Mouse (Mus musculus) frontal cortex, postnatal 14 days (tissue): Measurements from ENCODE around the gene Sell.
"Not testable (repeated sequence)": the region's sequence is repeated elsewhere in the genome, so short reads cannot be mapped to it uniquely, and the experiment has no call there.

ENCODE experiments used
- DNase-seq, 2 experiments: peaks; one replicate each; pipeline ENCODE4 v3.0.0; 2022; ENCODE audit warnings: low spot score in 2 of 2

Gene Sell

GRCm38 (mm10) chr1:164061925-164062324 is at the start of gene Sell:
TSS of gene Sell (plus strand) at chr1:164061982.
- DNase-seq, result no peak

- DNase-seq, result no peak
Observed at GRCm38 (mm10) chr1:164014616-164015015, 47.2 kb upstream of the Sell start.

DNA sequence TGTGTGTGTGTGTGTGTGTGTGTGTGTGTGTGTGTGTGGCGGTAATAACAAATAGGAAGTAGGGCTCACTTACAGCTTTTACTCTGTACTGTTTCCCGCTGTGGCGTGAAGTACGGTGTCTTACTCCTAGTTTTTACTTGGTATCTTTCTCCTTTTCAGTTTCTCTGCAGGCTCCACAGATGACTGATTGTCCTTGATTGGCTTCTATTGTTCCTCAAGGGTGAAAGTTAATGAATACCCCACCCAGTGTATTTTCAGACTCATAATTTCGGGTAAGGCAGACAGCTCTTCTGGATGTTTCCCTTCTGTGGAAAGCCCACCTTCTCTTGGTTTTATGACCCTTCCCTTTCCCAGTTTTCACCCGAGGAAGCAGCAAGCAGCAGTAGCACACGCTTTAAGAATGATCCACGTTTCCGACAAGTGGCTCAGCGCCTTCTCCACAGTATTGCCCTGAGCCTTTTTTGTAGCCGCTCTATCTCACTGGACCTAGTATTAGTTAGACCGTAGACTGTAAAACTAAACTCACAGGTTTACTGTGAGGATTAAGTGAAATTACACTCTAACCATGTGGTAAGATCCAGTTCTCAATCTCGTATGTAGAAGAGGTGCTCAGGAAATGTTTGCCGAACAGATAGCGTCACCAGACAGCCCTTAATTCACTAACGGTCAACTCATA is 43.4 kb upstream of the Sell start:
- no peak for DNase-seq

GRCm38 (mm10) chr1:164019789-164020188 is 42.0 kb upstream of the Sell start:
- no peak for DNase-seq

DNA sequence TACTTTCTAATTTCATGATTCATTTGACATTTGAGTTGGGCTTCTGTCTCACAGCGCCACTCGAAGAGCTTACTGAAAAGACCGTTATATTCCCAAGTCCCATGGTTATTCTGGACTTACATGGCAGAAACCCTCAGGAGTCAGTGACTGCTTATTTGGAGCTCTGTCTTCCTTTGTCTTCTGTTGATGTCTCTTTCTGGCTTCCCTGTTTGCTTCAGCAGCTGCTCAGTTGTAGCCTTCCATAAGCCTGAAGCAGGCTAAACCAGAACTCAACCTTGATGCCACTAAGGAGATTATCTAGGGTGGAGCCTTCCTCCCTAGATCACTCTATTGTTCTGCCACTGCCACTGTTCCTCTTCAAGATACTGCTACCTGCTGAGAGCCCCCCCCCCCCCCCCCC is 41.0 kb upstream of the Sell start:
- DNase-seq, result not testable (repeated sequence)

DNA sequence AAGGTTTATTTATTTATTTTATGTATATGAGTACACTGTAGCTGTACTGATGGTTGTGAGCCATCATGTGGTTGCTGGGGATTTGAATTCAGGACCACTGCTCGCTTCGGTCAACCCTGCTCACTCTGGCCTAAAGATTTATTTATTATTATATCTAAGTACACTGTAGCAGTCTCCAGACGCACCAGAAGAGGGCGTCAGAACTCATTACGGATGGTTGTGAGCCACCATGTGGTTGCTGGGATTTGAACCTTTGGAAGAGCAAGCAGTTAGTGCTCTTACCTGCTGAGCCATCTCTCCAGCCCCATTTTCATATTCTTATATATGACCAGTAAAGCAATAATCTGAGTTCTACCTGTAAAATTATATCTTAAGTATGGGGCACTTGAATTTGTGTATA is 39.7 kb upstream of the Sell start:
- DNase-seq, result not testable (repeated sequence)

DNA sequence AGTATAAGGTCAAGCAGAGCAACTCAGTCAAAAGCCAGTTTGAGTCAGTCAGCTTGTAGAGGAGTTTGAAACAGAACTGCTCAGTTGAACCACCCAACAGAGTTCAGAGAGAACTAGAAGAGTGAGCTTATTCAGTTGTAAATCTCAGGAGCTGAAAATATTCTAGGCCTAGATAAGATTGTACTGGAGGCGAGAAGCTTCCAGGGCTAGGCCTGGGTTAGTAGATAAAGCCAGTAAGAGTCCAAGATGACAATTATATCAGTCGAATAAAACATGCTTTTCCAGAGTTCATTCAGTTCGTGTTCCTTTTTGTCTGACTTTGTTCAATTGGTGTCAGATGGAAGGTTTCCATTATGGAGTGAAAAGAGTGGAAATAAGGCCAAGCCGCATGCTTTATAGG is 36.1 kb upstream of the Sell start:
- no peak for DNase-seq

- peak in 1 of 2 experiments; percentile 5 for DNase-seq
Observed at GRCm38 (mm10) chr1:164027416-164027815, 34.4 kb upstream of the Sell start.

DNA sequence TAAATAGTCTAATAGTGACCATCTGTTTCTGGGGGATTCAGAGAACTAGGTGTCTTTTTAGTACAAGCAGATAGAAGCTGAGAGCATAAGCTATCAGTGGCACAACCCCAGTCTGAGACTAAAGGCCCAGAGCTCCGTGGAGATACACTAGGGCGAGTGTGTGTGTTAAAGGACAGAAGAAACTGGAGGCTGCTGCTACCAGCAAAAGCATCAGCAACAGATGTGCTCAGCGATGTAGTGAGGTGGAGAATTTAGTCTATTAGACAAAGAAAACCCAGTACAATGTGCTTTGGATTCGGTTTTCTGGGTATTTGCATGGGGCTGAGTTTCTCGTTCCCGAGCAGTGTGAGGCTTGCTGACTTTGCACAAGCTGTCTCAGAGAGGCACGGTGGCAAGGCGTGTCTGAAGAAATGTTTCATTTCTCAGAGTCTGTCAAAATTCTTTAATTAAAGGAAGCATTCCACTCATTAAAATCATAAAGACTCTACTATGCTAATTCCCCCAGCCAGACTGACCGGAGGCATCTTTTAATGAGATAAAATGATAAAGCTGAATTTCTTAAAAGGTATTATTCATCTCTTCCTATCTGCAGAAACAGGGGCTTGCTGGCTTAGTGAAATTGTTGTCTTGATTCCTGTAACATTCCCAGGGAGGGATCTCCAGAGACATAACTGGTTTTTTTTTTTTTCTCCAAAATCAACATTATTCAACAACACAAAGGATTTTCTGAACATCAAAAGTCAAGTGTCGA is 21.2 kb upstream of the Sell start:
- DNase-seq, result no peak

GRCm38 (mm10) chr1:164043549-164043948 is 18.2 kb upstream of the Sell start:
- no peak for DNase-seq

DNA sequence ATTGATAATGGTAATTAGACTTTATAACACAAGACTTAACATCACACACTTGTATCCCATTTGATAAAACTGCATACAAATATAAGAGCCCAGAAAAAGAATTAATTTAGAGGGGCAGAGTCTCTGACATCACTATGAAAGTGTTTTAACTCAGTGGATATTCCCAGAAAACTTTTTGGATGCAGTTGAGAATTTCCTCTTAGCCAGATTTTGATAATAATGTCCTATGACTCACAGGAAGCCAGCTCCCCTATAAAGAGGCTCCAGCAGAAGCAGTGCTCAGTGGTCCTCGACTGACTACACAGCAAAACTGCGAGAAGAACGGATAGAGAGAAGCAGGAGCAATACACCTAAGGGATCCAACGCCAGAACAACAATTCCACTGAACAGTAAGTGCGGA is 13.8 kb upstream of the Sell start, which contains the start of gene Sele:
TSS of gene Sele (plus strand) at position 301 of the 400 bp plus-strand sequence.
- DNase-seq, result no peak

GRCm38 (mm10) chr1:164053561-164053960 is 8.2 kb upstream of the Sell start:
- DNase-seq, result no peak

- DNase-seq, result no peak
Observed at GRCm38 (mm10) chr1:164054800-164055199, 7.0 kb upstream of the Sell start.

- no peak for DNase-seq
Observed at GRCm38 (mm10) chr1:164060071-164060470, 1.7 kb upstream of the Sell start.

- DNase-seq, result no peak
Observed at GRCm38 (mm10) chr1:164061278-164061677, 504 bp upstream of the Sell start.

DNA sequence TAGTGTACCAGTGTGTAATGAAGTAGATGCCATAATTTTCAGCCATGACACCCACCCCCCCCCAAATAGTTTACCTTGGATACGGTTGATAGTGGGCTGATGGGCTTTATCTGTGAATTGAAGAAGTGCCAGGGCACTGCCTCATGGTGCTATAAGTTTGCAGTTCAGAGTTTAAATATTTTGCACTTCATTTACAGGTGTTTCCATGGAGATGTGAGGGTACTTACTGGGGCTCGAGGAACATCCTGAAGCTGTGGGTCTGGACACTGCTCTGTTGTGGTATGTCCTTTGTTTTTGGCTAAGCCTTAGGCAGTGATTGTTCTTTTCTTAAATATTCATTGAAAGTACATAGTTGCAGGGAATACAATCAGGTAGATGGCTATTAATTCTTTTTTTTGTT is 1.1 kb downstream of the Sell start:
- DNase-seq, result no peak

GRCm38 (mm10) chr1:164063745-164064144 is 2.0 kb downstream of the Sell start:
- no peak for DNase-seq

GRCm38 (mm10) chr1:164069261-164069660 is 7.5 kb downstream of the Sell start:
- no peak for DNase-seq

DNA sequence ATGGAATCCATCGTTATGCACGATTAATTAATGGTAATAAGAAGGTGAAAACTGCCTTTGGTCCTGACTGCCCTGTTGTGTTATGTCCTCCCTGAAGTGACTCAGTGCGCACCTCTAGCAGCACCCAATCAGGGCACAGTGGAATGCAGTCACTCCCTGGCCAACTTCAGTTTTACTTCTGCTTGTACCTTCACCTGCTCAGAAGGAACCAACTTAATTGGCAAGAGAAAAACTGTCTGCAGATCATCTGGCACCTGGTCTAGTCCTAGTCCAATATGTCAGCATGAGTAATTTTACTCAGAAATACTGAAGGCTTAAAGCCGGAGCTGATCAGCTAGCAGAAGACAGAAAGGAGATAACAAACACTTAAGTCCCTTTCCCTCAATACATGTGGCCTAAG is 8.7 kb downstream of the Sell start:
- DNase-seq, result no peak

DNA sequence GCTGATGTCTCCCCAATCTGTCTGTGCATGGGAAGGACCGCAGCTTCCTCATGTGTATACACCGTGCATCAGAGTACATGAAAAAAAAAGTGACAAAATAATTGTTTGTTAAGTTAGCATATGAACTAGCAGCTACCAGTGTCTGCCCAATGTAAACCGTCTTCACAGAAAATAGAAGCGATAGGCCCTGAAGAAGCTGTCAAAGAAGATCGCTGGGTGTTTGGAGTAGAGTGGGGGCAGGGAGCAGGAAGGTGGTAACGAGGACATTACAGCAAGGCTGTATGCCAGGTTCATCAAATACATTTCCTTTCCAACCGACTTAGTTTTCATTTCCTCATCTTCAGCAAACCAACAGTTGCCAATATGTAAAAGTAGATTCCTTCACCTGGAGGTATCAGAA is 9.3 kb downstream of the Sell start:
- DNase-seq, result no peak

GRCm38 (mm10) chr1:164072001-164072400 is 10.2 kb downstream of the Sell start:
- DNase-seq, result no peak

DNA sequence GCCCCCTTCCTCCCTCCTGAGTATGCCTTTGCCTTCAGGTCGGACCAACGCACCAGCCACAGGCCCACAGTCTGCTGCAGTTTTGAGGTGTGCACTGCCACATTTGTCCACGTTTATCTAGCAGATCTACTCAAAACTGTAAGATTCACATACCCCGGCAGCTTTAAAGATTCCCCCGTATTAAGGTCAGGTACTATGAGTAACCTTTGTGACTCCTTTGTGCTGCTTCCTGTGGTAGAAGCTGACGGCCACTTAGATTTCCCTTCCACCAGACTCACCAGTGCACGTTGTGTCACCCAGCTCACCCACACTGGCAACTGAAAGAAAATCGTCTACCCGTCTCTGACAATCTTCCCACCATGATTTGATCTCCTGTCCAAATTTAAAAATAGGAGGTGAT is 11.3 kb downstream of the Sell start:
- DNase-seq, result no peak

- no peak for DNase-seq
Observed at GRCm38 (mm10) chr1:164073803-164074202, 12.0 kb downstream of the Sell start.
